Mouse (Mus musculus): ENCODE measurements at regions not wholly inside any gene's neighbourhood (a gene's known extent, or its start where the extent isn't known, plus 50 kb on each side); places are given as distances from the start of the nearest gene placed in this dataset.
"Not testable (repeated sequence)": the region's sequence is repeated elsewhere in the genome, so short reads cannot be mapped to it uniquely, and the experiment has no call there.

DNA sequence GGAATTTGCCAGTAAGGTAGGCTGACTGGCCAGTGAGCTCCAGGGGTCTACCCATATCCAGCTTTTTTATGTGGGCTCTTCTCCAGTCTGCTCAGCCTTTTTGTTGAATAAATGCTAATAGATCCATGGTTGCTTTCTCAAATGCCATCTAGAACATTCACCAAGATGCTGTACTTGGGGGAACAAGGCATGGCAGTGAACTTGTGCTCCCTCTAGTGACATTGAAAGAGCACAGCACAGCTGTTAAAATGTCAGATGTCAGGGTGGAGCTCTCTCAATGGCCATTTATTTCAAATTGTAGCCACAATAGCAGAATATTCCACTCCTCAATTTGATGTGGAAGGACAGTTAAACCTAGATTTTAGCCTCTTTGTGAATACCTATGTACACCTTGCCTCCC lies 86.3 kb downstream of the Kcnk1 start:
- DNase-seq: no peak

GRCm38 (mm10) chr8:126082827-126083226 lies 87.9 kb downstream of the Kcnk1 start:
- DNase-seq: no peak

GRCm38 (mm10) chr8:126090772-126091171 lies 95.8 kb downstream of the Kcnk1 start:
- DNase-seq: no peak

- DNase-seq: no peak
These were observed 99.0 kb downstream of the Kcnk1 start for GRCm38 (mm10) chr8:126094005-126094404.

- DNase-seq: no peak
These were observed 101.1 kb downstream of the Kcnk1 start for GRCm38 (mm10) chr8:126096056-126096455.

DNA sequence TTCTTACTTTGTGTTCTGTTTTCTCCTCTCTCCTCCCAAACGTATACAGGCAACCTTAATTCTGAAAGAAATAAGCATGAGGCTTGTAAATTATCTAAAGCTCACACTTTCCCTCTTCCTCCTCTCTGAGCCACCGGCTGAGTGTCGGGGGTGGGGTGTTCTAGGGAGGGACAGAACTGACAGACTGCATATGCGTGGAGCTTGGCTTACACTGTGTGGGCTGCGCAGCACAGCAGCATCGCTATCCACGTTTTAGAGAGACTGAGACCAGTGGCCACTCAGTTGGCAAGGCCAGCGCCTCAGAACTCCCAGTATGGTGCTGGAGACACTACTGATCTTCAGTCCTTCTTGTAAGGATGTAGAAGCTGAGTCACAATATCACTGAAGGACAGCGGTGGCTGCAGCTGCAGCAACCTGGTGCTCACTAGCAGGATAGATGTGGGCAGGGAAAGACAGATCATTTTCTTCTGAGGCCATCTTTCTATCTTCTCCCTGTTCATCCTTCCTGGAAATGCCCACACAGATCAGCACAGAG lies 101.7 kb downstream of the Kcnk1 start:
- no peak for DNase-seq

DNA sequence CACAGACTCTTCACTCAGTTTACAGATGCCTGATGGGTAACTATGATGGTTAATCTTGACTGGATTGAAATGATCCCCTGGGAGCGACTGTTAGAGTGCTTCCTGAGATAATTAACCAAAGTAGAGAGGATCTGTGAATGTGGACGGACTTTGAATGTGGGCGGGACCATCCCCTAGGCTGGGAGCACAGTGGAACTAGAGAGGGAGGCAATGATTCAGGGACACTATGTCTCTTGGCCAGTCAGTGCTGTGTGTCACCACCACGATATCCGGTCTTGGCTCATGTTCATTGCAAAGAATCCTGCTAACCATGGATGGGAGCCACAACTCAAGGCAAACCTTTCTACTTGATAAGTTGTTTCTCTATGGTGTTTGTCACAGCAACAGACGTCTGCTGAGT lies 103.9 kb downstream of the Kcnk1 start:
- DNase-seq: no peak

GRCm38 (mm10) chr8:126099889-126100288 lies 104.9 kb downstream of the Kcnk1 start:
- no peak for DNase-seq

- DNase-seq: no peak
These were observed 110.1 kb downstream of the Kcnk1 start for GRCm38 (mm10) chr8:126105043-126105442.

DNA sequence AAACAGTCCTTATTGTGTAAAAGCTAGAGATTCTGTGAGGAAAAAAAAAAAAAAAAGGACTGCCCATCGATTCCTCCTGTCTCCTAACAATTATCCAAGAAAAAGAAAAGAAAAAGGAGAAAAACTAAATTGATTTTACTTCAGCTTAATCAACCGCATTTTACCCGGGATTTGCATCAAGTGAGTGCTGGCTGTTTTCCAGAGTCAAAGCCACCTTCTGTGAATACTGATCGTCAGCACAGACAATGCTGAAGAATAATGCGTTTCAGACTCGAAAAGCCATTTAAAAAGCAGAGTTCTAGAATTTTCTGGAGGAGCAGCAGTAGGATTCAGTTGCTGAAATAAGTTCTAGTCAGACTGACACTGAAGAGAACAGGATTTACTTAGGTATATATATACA lies 131.1 kb downstream of the Kcnk1 start:
- DNase-seq: no peak

- no peak for DNase-seq
These were observed 137.1 kb downstream of the Kcnk1 start for GRCm38 (mm10) chr8:126132076-126132475.

DNA sequence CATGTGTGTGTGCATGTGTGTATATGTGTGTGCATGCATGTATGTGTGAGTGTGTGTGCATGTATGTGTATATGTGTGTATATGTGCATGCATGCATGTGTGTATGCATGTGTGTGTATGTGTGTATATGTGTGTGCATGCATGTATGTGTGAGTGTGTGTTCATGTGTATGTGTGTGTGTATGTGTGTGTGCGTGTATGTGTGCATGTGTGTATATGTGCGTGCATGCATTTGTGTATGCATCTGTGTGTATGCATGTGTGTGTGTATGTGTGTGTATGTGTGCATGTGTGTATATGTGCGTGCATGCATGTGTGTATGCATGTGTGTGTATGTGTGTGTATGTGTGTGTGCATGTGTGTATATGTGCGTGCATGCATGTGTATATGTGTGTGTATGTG lies 137.9 kb downstream of the Kcnk1 start:
- DNase-seq: not testable (repeated sequence)

GRCm38 (mm10) chr8:126135100-126135499 lies 140.1 kb downstream of the Kcnk1 start:
- no peak for DNase-seq

GRCm38 (mm10) chr8:126135573-126135972 lies 140.6 kb downstream of the Kcnk1 start:
- no peak for DNase-seq

- no peak for DNase-seq
These were observed 142.0 kb downstream of the Kcnk1 start for GRCm38 (mm10) chr8:126136946-126137345.

DNA sequence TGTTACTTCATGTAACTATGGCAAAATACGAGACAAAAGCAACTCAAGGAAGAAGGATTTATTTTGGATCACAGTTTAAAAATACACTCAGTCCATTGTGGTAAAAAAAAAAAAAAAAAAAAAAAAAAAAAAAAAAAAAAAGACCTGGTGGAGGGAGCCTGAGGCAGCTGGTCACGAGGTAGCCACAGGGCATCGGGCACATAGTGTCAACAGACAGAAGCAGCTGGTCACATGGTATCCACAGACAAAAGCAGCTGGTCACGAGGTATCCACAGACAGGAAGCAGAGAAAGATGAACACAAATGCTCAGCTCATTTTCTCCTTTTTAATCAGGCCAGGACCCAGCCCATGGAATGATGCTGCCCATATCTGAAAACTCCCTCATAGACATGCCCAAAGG lies 142.5 kb downstream of the Kcnk1 start:
- DNase-seq: no peak

- DNase-seq: no peak
These were observed 143.9 kb downstream of the Kcnk1 start for GRCm38 (mm10) chr8:126138645-126139545.

DNA sequence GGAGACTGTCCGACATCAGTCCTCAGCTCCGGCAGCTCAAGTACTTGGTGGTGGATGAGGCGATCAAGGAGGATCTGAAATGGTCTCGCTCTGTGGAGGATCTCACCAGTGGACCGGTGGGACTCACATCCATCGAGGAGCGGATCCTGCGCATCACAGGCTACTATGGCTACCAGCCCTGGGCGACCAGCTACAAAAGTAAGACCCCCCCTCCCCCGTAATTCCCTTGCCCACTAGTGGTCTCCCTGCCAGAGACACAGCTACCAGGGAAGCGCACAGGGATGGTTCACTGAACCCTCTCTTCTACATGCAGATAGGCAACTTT lies 144.5 kb downstream of the Kcnk1 start:
- DNase-seq: no peak

GRCm38 (mm10) chr8:126140998-126141397 lies 146.0 kb downstream of the Kcnk1 start:
- no peak for DNase-seq

- no peak for DNase-seq
These were observed 146.8 kb upstream of the Slc35f3 start for GRCm38 (mm10) chr8:126151527-126151926.

- DNase-seq: no peak
These were observed 144.4 kb upstream of the Slc35f3 start for GRCm38 (mm10) chr8:126153955-126154354.

DNA sequence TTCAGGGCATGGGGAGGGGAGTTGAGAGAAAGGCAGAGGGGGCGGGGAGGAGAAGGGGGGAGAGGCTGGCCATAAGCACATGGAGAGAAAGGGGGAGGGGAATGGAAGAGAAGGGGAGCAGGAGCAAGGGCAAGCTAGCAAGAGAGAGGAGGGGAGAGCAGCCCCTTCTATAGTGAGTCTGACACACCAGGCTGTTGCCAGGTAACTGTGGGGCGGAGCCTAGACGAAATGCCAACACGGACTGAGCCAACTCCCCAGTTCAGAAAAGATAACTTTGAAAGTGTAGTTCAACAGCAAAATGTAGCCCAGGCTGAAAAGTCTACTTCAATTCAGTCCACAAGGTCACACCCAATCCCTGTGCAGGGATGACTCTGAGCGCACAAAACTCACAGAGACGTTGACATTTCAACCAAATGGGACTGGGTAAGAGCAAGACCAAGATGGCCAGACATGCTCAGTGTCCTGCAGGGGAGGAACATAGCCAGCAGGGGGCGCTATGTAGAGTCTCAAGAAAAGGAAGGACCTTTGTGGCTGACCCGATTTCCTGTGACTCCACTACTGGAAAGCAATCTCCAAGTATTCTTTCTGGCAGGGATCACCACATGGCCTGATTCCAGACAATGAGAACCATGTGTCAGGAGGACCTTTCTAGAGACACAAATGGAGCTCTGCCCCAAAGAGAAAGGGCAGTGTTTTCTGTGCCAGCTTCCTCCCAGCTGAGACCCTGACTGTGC lies 140.7 kb upstream of the Slc35f3 start:
- DNase-seq: peak in 1 of 2 experiments; percentile 7

- DNase-seq: no peak
These were observed 138.9 kb upstream of the Slc35f3 start for GRCm38 (mm10) chr8:126159485-126159884.

All from thymus, postnatal 36 days (tissue).